9 mouse cellular contexts compared by ENCODE assay signal in genomic region chr1:121490241-121490640, GRCm38 (mm10). TPM values are rescaled to one million over a fixed set of nuclear protein-coding genes. Genes with fewer than 3 reads are reported as not detected.
DNase-seq lines count a peak whose midpoint lies in the region; ATAC-seq and TF ChIP-seq lines count a peak whose summit lies in the region.
"Had no signal": no experiment of that assay in that cellular context is flagged by ENCODE, and none has a peak within 500 bp of the region (broad histone marks: within the 10 kb centered on the region; RNA-seq: fewer than 3 reads in every experiment).

No protein-coding gene starts in this region.

- no peaks in the 10 kb centered on the region for H3K4me1 ChIP-seq in forebrain, embryonic 16.5 days (replicated peaks; ENCODE audit: control insufficient read depth, insufficient read depth, low read length)
- no peaks in the 10 kb centered on the region for H3K4me1 ChIP-seq in midbrain, embryonic 14.5 days (ENCODE audit: control insufficient read depth, insufficient read depth, low read length)
- H3K4me1 ChIP-seq: megakaryocyte, embryonic 14.5 days had no signal

- no peak overlapping the region for H3K4me3 ChIP-seq in forebrain, embryonic 16.5 days (replicated peaks; ENCODE audit: low read length)
- H3K4me3 ChIP-seq in layer of hippocampus, adult 2 months = no peak overlapping the region
- no peak overlapping the region for H3K4me3 ChIP-seq in midbrain, embryonic 14.5 days (replicated peaks; ENCODE audit: low read depth, low read length)
- H3K4me3 ChIP-seq: megakaryocyte, embryonic 14.5 days had no signal

- H3K27ac ChIP-seq in forebrain, embryonic 16.5 days (ENCODE audit: low read length) = no peak overlapping the region
- H3K27ac ChIP-seq in layer of hippocampus, adult 2 months = no peak overlapping the region
- H3K27ac ChIP-seq in midbrain, embryonic 14.5 days (replicated peaks; ENCODE audit: low read depth, low read length) = no peak overlapping the region

- ATAC-seq in CD4-positive, CD25-positive, alpha-beta regulatory T cell, adult 4 months = no peak
- peak; percentile 59; the same call in 1 of the 2 replicates for ATAC-seq in forebrain, embryonic 16.5 days
- ATAC-seq in midbrain, embryonic 14.5 days (ENCODE audit: low FRiP score, low TSS enrichment) = peak; percentile 50; the same call in 1 of the 2 replicates

- DNase-seq in CD4-positive, CD25-positive, alpha-beta regulatory T cell, adult 2 months (ENCODE audit: low read depth, low spot score) = peak; percentile 16
- peak; percentile 17 for DNase-seq in right cerebral cortex, adult 18-20 months
- no peak for DNase-seq in right cerebral cortex, postnatal 14 days
- peak; percentile 42 to 53 for DNase-seq in layer of hippocampus, adult 2 months (ENCODE audit: low spot score in 2 of 2)
- peak; percentile 52 for DNase-seq in midbrain, embryonic 14.5 days
- no peak for DNase-seq in spleen, postnatal 4 days (ENCODE audit: low spot score in 2 of 2)

- H3K36me3 ChIP-seq in forebrain, embryonic 16.5 days (ENCODE audit: control insufficient read depth, insufficient read depth) = peaks cover 14% of the 10 kb centered on the region
- peaks cover 57% of the 10 kb centered on the region for H3K36me3 ChIP-seq in midbrain, embryonic 14.5 days (ENCODE audit: control insufficient read depth, insufficient read depth, low read length)

- no peaks in the 10 kb centered on the region for H3K9me3 ChIP-seq in forebrain, embryonic 16.5 days (ENCODE audit: control insufficient read depth, low read length)
- H3K9me3 ChIP-seq in midbrain, embryonic 14.5 days (ENCODE audit: control insufficient read depth, low read length) = no peaks in the 10 kb centered on the region
- H3K9me3 ChIP-seq: megakaryocyte, embryonic 14.5 days had no signal

- no peak overlapping the region for H3K9ac ChIP-seq in forebrain, embryonic 16.5 days (replicated peaks; ENCODE audit: low read depth, low read length)
- no peak overlapping the region for H3K9ac ChIP-seq in midbrain, embryonic 14.5 days (replicated peaks; ENCODE audit: low read length)

- H3K4me2 ChIP-seq in forebrain, embryonic 16.5 days (ENCODE audit: low read length) = no peak overlapping the region
- no peak overlapping the region for H3K4me2 ChIP-seq in midbrain, embryonic 14.5 days (ENCODE audit: low read length)

- H3K27me3 ChIP-seq in forebrain, embryonic 16.5 days (replicated peaks; ENCODE audit: control insufficient read depth, insufficient read depth, low read length) = no peaks in the 10 kb centered on the region
- no peaks in the 10 kb centered on the region for H3K27me3 ChIP-seq in midbrain, embryonic 14.5 days (ENCODE audit: control insufficient read depth, insufficient read depth, low read length)
- H3K27me3 ChIP-seq: megakaryocyte, embryonic 14.5 days had no signal

- TF ChIP-seq CTCF in layer of hippocampus, adult 2 months (conservative IDR thresholded peaks at IDR 0.05) = peak; percentile 78

- 27% methylated on average over 5 of the region's 5 CpGs for WGBS in forebrain, embryonic 16.5 days
- 29% methylated on average over 5 of the region's 5 CpGs for WGBS in midbrain, embryonic 14.5 days

RNA-seq across cellular contexts. Expression of gene Htr5b, which starts 38.0 kb away (rescaled TPM):
- polyA plus RNA-seq in CD4-positive, CD25-positive, alpha-beta regulatory T cell, adult 4 months (2017; shearing (Covaris generic)) = under 1 TPM in 1 of 2 experiments, not detected in 1; 0.42 TPM
- polyA plus RNA-seq in forebrain, embryonic 16.5 days (2015; fragmentation: Nextera tagmentation; extraction: Ambion mirVana) = 0.29 and 0.60 TPM in 2 replicates
- 1 to 10 TPM; 8.0 to 9.5 TPM for total RNA-seq in layer of hippocampus, adult 2 months (2021)
- polyA plus RNA-seq in midbrain, embryonic 14.5 days (2014; fragmentation: Nextera tagmentation; extraction: Ambion mirVana) = 1.3 and 2.0 TPM in 2 replicates

RNA-seq across cellular contexts. Expression of gene Ccdc93, which starts 59.4 kb away (rescaled TPM):
- polyA plus RNA-seq in CD4-positive, CD25-positive, alpha-beta regulatory T cell, adult 4 months (2017; shearing (Covaris generic)) = 10 to 100 TPM; 16.1 to 17.6 TPM
- 12.2 and 14.1 TPM in 2 replicates for polyA plus RNA-seq in forebrain, embryonic 16.5 days (2015; fragmentation: Nextera tagmentation; extraction: Ambion mirVana)
- total RNA-seq in layer of hippocampus, adult 2 months (2021) = 10 to 100 TPM; 30.1 to 32.4 TPM
- polyA plus RNA-seq in midbrain, embryonic 14.5 days (2014; fragmentation: Nextera tagmentation; extraction: Ambion mirVana) = 10.6 and 11.5 TPM in 2 replicates

Comparison
In these comparisons a context has a peak if more than half of its experiments do, and no peak if none do; other contexts are left out.
1. DNase-seq: peak in CD4-positive, CD25-positive, alpha-beta regulatory T cell, adult 2 months (single experiment), right cerebral cortex, adult 18-20 months (single experiment), layer of hippocampus, adult 2 months (2 of 2) and midbrain, embryonic 14.5 days (single experiment); none in right cerebral cortex, postnatal 14 days (single experiment) and spleen, postnatal 4 days (0 of 2).